Mouse (Mus musculus) retina, embryonic 14.5 days (tissue): ENCODE measurements at regions not wholly inside any gene's neighbourhood (a gene's known extent, or its start where the extent isn't known, plus 50 kb on each side); places are given as distances from the start of the nearest gene placed in this dataset.
A peak's percentile ranks its signal among the peaks of the same experiment; 100 is the strongest.

Experiments
- DNase-seq: peaks from one replicate; pipeline ENCODE4 v3.0.0-alpha.2; 2015; ENCODE audit warnings: low spot score

- peak; percentile 63 for DNase-seq
These were observed 297.8 kb downstream of the Psat1 start for GRCm38 (mm10) chr19:15649368-15649767.

GRCm38 (mm10) chr19:15647313-15647712 is 299.8 kb downstream of the Psat1 start:
- peak; percentile 42 for DNase-seq

DNA sequence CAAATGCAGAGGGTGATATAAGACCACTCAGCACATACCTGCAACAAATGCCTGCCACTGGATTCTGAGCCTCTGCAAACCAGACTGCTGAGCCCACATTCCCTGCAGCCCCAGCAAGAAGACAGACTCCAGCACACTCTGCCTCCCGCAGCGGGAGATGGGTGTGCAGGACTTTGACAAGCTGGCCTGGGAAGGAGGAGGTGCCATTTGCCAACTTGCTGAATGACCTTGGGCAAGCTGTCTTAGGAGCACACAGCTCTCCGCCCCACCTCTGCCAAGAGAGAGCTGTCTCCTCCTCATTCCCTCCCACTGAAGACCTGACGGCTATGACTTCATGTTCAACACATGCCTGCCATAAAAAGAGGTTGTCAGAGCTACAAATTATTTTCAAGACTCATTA is 302.4 kb downstream of the Psat1 start:
- no peak for DNase-seq

GRCm38 (mm10) chr19:15617233-15617915 is 329.8 kb downstream of the Psat1 start:
- peak; percentile 85 for DNase-seq

DNA sequence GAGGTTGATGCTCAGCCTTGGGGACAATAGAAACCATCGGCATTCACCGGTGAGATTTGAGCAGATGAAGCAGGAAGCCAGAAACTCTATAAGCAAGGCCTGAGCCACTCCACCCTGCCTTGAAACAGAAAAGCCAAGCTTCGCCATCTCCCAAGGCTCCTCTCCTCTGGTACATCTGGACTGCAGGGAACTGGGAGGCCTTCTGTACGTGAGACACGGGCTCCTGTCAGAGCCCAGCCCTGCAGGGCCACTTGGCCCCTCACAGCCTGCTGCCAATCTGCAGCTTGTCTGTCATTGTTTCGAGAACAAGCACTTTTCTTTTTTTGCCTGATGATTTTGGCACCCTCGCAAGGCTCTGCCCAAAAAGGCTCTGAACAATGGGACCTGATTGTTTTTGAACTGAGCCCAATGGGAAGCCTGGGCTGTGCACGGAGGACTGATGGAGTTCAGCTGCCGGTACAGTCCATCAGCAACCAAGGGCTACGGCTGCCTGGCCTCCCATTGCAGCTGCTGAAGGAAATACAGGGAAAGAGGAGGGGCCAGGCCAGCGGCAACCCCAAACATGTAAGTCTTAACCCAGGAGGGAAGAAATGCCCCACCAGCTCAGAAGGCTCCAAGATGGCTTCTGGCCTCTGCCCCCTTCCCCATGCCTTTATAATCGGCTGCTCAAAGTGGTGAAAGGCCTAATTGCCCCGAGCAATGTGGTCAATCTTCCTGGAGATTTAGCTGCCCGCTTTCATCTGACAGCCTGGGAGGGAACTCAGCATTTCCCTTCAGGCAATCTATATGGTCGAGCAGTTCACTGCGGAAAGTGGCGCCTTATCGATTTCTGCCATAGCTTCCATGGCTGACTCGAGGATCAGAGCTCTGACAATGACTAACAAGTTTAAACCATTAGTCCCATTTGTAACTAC is 332.2 kb downstream of the Psat1 start:
- DNase-seq: peak; percentile 74

DNA sequence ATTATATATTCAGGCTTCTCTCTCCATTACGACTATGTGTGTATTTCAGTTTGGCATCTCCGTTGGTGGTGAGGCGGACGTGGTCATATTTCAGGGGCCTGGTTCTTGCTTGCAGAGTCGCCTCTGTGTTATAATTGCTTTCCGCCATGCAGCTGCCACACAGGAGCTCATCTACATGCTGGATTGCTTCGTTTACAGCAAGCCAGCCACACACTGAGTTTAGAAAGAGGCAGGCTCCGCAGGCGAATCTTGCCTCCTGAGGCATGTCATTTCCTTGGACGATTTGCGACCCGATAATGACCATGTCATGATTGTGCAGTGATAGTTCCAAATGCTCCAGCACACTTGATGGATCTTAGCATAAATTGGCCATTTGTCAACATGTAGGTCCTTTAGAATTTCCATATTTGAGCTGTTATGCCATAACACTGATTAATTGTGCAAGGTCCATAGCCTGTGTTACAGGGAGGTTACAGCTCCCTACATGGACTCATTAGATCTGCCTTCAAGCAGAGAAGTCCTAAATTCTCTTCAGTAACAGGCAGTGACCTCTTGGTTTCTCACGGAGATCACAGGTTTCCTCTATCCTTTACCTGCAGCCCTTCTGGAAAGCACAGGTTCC is 335.9 kb downstream of the Psat1 start:
- peak; percentile 48 for DNase-seq

DNA sequence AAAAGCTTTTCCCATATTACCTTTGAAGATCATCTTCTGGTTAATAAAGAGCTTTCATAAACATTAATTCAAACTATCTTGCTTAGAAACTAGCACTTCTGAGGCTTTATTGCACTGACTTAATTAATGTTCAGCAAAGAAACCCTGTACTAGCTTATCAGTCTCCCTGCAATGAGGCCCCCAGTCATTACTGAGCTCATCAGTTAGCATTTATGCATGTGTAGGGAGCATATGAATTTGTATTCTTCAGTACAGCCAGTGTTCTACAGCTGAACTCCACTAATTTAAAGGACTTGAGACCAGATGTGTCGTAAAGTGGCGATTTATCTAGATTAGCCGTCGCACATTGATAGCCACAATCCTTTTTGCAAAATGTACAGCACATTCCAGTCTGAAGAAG is 340.7 kb downstream of the Psat1 start:
- no peak for DNase-seq

- DNase-seq: no peak
These were observed 354.3 kb downstream of the Psat1 start for GRCm38 (mm10) chr19:15592821-15593220.

GRCm38 (mm10) chr19:15583782-15584693 is 363.1 kb downstream of the Psat1 start:
- peak; percentile 18 for DNase-seq

DNA sequence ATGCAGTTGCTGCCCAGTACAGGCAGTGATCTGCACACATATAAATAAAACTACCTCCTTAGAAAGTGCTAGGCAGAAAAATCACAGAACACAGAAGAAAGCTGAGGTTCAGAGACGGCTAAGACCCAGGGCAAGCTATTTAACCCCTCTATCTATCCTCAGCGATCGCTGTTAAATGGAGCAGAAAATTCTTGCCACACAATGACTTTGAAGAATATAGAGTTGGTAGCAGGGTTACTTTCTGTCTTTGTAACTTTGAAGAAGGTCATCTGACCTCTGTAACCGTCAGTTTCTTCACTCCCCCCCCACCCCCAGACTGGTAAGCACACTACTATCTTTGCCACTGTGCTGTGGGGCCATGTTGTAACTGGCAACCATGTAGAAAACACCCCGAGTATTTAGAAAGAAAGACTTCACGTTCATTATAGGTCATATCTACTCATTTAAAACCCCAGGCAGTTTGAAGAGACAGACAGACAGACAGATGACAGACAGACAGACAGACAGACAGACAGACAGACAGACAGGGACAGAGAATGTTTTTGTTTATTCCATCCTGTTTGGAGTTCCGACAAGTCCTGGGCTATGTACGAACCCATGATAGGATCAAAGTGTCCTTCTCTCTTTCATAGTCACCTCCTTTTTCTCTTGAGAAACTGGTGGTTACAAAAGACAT is 363.9 kb downstream of the Psat1 start:
- DNase-seq: peak; percentile 58

GRCm38 (mm10) chr19:15571204-15571603 is 375.9 kb downstream of the Psat1 start:
- no peak for DNase-seq

GRCm38 (mm10) chr19:15561511-15561910 is 385.6 kb downstream of the Psat1 start:
- no peak for DNase-seq

DNA sequence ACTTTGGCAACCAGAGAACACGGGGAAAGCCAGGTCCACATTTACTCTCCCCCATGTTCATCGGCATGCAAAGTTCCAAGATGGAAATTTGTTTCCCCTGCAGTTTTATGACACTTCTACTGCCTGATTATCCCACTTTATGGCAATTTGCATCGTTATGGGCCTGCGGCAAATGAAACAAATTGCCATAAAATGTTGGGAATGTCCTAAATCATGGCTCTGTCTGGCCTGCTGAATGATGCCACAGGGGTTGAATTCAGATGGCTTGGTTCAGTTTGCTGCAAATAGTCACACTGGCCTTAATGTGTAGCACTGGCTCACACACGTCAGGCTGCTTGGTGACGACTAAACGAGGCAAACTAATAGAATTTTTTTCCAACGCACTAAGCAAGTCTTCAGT is 393.2 kb downstream of the Psat1 start:
- no peak for DNase-seq

DNA sequence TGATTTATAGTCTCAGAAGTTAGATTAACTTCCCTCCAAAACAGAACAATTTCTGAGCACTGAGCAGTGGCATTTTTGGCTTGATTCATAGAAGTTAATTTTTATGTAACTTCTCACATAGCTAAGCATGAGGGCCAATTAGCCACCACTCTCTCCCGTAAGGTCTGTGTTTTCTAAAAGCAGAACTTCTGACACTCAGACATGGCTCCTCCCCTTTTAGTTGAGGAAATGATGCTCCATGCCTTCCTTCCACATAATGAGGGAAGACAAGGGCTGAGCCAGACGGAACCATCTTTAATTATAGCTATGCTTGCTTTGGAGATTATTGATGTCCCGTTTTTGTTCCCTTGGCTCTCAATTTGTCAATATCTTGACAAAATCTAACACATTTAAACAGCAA is 429.3 kb downstream of the Psat1 start:
- no peak for DNase-seq

- DNase-seq: no peak
These were observed 430.4 kb downstream of the Psat1 start for GRCm38 (mm10) chr19:15516566-15517305.

DNA sequence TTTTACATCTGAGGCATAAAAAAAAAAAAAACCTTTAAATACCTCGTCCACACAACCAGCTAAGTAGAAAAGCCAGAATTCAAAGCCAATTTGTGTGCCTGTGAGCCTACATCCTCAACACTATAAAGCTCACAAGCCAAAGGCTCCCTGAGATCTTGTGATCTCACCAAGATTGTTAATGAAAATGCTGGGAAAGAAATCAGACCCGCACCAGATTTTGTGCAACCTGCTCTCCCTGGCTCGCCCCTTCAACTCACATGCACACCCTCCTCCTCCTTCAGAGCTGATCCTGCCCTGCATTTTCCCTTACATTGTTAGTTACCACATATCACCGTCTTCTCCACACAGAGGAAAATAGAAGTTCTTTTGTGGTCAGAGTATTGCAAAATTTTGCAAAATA is 433.9 kb downstream of the Psat1 start:
- no peak for DNase-seq

DNA sequence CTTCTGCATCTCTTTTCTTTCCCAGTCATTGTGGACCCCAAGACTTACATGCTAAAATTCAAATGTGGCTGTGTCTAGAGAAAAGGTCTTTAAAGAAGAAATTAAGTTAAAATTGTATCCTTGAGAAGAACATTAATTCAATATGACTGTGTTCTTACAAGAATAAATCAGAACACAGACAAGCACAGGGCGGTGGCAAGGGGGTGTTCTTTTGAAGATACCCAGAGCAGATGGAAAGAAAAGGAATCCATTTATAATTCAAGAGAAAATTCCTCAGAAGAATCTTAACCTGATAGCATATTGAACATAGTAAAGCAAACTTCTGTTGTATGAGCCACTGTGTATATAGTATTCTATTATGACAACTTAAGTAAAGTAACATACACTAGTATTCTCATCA is 436.7 kb downstream of the Psat1 start:
- DNase-seq: no peak

DNA sequence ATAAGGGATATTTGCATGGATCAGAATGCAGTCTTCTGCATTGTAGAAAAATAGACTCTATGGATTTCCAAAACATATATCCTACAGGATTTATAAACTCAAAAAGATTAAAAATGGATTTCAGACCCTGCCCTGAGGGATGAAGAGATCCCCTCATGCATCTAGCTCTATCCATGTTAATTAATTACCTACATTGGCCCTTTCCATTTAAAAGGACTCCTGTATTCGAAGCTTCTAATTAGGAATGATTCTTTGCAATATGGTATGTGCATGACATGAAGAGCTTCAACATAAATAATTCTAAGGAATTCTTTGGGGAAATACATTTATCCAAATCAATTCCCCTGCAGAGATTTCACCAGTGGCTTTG is 444.2 kb downstream of the Psat1 start:
- DNase-seq: no peak

DNA sequence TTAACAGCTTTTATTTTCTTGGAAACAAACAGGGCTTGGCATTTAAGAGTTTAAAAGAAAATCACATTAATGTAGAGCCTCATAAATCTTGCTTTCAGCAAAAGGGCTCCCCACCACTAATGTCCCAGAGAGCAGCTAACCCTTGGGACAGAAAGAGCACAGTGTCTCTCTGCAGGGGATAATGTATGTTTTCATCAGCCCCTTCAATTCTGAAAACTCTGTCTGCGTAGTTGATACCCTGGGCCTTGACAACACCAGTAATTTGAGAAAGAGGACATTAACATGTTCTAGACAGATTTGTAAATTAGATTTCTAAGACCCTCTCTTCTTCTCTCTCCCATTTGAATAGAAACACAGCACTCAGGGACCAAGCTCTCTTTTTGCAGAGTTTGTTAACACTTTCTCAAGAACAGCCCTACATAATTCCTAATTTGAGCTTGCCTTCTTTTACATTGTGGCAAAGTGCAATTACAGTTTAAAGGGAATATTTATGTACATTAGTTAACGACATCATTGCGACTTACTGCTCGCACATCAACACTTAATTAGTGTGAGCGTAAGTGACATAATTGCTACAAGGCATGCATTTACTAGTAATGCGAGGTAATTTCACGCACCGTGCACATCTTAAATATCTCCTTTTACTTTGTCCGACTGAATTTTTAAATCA is 444.7 kb downstream of the Psat1 start:
- peak; percentile 73 for DNase-seq

DNA sequence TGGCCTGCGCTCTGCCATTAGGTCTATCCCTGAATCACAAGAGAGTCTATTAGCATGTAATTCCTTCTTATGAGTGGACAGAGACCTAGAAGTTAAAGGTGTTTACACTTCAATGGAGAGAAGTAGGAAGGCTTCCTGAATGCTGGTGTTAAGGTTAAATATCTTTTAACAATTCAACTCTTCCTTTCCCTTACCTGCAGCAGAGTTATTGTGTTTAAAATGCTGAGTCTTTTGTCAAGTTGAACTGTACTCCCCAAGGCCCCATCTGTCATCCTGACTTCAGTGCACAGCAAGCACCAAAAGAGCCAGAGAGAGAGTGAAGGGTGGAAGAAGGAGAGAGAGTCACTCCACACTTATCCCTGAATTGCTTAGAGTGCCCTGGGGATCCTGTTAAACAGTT is 451.6 kb downstream of the Psat1 start:
- DNase-seq: no peak
